Mouse (Mus musculus) brain, embryonic 14.5 days (tissue): ENCODE measurements around the gene Akip1. TPM values are rescaled to one million over a fixed set of nuclear protein-coding genes. Genes with fewer than 3 reads are reported as not detected.

Experiments used
- DNase-seq: peaks from one replicate; pipeline ENCODE4 v3.0.0-alpha.2; 2011; ENCODE audit warnings: low read depth
- CTCF ChIP-seq: fragments of 200-500 bp; IDR thresholded peaks from 2 replicates; pipeline ENCODE4 v1.5.1; 2012; ENCODE audit warnings: inconsistent platforms, mild to moderate bottlenecking, moderate library complexity, borderline replicate concordance; ENCODE audit not compliant: insufficient read depth, insufficient read length; ENCODE audit errors: extremely low read depth
- POLR2A ChIP-seq: fragments of 200-500 bp; IDR thresholded peaks from 2 replicates; pipeline ENCODE4 v1.6.1; 2012; ENCODE audit warnings: mild to moderate bottlenecking, inconsistent platforms, borderline replicate concordance; ENCODE audit not compliant: poor library complexity, insufficient read depth, insufficient read length, severe bottlenecking; ENCODE audit errors: extremely low read depth
- polyA plus RNA-seq: library from polyadenylated mRNA; depleted of rRNA; stranded (reverse); fragments of >200 nt; gene quantifications from 2 replicates; pipeline ENCODE4 v1.2.3, GENCODE M21; 2012

The Akip1 gene
- polyA plus RNA-seq, 1 experiment: 11.1 TPM

DNA sequence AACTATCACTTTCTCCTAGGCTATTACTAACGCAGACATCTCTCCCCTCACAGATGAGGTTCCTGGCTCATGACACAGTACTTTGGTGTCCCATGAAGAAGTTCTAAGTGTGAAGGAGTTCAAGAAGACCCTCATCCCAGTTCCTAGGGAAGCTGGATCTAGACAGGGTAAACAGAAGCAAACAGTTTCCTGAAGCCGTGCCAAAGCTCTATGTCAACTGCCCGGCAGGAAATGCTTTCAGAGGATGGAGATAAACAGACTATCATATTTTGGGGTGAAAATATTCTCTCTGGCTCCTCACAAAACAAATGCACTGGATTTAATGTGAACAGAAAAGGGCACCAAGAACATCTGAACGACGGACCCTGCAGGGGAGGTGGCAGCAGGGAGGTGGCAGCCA lies 12.5 kb upstream of the Akip1 start:
- TF ChIP-seq CTCF: no peak
- TF ChIP-seq POLR2A: no peak
- no peak for DNase-seq

DNA sequence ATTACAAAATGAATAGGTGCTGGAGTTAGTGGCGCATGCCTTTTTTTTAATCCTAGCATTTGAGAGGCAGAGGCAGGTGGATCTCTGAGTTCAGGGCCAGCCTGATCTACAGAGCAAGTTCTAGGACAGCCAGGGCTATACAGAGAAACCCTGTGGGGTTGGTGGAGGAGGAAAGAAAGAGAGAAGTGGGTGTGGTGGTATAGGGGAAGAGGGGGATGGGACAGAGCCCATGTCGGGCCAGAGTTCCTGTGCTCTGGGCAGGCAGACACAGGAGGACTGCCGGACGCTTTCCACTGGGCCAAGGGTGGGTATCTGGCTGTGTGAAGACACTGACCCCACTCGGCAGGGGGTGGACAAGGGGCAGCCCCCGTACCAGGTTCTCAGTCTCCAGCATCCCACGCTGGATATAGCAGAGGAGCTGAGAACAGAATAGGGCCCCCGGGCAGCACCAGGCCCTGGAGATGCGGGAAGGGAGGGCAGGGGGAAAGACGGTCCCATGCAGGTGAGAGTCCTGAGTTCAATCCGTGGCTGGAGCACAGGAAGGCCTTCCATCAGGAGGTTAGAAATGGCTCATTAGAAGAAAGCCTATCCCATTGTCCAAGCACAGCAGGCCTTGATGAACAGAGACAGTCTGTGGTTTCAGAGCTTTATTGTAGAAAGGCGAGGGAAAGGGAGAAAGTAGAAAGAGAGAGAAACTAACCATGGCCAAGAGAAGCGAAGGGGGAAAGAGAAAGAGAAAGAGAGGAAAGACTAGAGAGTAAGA lies 8.7 kb upstream of the Akip1 start:
- DNase-seq: no peak
- TF ChIP-seq CTCF (no peak), POLR2A (no peak)

DNA sequence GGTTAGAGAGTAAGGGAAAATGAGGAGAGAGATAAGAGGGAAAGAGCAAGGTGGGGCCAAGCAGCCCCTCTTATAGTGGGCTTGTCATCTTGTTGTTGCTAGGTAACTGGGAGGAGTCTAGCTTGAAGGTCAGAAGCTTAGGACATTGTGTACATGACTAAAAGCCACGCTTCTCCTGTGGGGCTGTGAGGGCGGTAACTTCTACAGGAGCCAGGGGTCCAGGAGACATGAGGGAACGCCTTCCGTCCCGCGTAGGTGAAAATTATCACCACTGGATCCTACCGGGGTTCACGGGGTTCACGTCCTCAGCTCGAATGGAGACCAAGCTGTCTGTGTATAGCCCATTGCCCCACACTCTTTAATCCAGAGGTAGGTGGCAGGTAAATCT lies 8.2 kb upstream of the Akip1 start:
- TF ChIP-seq CTCF (no peak), POLR2A (no peak)
- no peak for DNase-seq

DNA sequence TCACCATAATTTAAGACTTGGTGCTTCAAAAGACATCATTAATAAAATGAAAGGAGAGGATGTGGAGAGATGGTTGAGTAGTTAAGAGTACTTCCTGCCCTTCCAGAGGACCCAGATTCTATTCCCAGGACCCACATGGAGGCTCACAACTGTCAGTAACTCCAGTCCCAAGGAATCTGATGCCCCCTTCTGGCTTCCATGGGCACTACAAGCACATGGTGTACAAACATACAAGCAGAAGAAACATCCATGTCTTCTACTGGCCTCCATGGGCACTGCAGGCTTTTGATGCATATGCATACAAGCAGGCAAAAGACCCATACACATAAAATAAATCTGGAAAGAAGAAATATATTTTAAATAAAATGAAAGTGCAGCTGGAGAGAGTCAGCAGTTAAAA lies 3.3 kb upstream of the Akip1 start:
- DNase-seq: no peak
- TF ChIP-seq CTCF (no peak), POLR2A (no peak)

DNA sequence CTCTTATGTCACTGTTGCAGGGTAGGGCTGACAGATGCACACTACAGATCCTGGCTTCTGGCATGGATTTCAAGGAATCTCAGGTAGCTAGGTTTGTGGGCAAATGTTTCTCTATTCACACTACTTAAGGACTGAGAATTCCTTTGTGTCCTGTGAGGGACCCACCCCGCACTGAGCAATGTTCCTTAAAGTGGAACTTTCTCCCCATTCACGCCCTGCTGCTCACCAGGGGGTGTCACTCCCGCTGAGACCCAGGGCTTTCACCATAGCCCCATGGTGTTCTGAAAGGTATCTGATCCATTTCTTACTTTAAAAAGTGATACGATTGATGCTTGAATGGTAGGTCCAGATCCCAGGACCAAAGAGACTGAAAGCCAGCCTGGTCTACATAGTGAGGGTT lies 769 bp upstream of the Akip1 start:
- TF ChIP-seq POLR2A: no peak
- no peak for TF ChIP-seq CTCF
- no peak for DNase-seq

DNA sequence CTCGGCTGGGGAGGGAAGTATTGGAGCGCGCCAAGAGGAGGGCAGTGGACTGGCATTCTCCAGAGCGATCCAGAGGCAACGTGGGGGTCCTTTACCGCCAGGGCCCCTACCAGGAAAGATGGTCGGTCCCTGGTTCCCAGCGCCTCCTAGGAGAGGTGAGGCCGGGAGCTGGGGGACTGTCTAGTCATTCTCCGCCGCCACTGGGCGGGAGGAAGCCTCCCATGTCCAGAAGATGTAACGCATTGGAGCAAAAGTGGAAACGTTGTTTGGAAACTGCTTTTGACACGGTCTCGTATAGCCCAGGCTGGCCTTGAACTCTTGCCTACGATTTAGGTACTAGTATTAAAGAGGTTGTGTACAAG lies 507 bp downstream of the Akip1 start:
- TF ChIP-seq POLR2A (no peak), CTCF (no peak)
- DNase-seq: no peak

DNA sequence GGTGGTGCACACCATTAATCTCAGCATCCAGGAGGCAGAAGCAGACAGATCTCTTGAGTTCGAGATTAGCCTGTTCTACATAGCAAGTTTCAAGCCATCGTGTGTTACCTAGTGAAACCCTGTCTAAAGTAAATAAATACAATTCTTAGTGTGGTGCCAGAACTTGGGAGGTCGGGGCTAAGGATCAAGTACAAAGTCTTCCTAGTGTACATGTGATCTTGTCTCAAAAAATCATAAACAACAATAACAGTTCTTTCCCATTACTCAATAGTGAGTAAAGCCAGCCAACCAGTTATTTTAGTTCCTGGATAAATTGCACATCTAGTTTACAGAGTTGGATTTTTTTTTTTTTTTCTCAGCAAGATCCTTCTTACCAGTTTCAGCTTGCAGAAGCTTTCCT lies 971 bp downstream of the Akip1 start:
- no peak for TF ChIP-seq CTCF
- no peak for TF ChIP-seq POLR2A
- no peak for DNase-seq

DNA sequence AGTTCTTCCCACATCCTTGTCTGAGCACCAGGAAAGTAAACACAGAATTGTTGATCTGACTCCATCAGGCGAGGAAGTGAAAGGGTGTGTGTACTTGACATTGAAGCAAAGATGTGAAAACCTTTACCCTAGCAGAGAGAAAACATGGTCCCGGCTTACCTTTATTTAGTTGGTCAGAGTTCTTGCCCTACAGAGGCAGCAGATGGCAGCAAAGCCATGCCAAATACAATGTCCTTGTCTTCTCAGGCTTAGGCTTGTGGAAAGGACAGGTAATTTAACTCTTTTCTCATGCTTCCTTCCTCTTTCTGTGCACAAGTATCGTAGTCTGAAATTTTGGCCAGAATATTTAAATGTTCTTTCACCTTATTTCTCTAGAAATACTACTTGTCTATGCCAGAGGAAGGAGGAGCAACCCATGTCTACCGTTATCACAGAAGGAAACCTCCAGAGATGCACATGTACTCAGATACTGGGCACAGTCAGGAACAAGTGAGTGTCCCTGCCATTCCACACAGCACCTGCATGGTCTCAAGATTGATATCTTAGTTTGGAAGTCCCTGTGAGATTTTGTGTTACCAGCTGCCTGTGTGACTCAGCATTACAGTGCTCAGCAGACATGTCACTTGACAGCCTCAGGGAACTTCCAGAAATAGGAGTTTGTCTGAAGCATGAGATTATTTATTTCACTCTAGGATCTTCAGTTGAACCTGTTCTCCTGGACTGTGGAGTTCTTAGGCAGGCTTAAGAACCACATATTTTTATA lies 3.7 kb downstream of the Akip1 start:
- DNase-seq: peak; percentile 83
- no peak for TF ChIP-seq POLR2A
- peak; percentile 69; the same call in 1 of the 2 replicates for TF ChIP-seq CTCF

DNA sequence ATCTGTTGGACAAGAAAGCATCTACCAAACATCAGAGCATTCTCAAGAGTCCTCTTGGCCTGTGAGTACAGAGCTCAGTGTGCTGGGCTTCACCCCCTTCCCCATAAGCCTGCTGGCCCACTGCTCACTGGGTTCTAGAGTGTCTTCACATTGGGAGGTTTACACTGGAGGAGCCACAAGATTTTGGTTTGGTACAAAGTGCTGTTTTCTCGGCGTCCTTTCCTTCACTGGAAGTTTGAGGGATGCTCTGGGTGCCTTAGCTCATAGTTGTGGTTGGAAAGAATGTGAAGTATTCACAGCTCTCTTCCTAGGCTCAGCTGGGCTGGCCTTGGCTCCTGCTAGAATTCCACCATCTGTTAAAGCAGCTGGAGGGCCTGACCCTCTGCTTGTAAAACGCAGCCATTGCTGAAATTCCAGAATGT lies 5.5 kb downstream of the Akip1 start:
- peak; percentile 24 for DNase-seq
- TF ChIP-seq CTCF (no peak), POLR2A (no peak)

DNA sequence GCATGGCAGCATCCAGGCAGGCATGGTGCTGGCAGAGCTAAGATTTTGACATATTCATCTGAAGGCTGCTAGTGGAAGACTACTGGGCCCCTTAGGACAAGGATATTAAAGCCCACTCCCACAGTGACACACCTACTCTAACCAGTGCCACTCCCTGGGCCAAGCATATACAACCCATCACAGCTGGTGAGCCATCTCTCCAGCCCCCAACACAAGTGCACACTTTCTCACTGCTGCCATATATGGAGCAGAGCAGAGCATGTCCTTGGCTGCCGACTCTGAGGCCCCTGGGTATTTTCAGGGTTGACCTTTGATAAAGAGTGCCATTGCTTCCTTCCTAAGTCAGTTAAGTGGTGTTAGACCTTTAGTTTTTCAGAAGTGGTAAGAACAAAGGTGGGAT lies 6.6 kb downstream of the Akip1 start:
- DNase-seq: no peak
- no peak for TF ChIP-seq CTCF

DNA sequence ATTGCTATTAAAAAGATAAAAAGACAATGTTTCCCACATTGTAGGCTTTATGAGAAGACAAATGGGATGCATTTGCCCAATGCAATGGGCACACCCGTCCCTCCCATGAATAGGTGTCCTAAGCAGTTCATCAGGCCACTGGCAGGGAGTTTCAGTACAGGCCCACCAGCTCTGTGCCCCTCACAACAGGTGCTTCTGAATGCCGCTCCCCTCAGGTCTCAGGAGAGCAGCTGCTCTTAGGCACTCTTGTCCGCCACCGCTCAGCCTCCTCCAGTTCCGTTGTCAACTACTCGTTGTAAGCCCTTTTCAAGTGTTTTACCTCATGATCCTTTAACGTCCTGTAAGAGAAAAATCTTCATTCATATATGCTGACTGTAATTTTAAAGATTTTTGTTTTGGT lies 8.7 kb downstream of the Akip1 start:
- no peak for DNase-seq
- TF ChIP-seq CTCF (no peak), POLR2A (no peak)

DNA sequence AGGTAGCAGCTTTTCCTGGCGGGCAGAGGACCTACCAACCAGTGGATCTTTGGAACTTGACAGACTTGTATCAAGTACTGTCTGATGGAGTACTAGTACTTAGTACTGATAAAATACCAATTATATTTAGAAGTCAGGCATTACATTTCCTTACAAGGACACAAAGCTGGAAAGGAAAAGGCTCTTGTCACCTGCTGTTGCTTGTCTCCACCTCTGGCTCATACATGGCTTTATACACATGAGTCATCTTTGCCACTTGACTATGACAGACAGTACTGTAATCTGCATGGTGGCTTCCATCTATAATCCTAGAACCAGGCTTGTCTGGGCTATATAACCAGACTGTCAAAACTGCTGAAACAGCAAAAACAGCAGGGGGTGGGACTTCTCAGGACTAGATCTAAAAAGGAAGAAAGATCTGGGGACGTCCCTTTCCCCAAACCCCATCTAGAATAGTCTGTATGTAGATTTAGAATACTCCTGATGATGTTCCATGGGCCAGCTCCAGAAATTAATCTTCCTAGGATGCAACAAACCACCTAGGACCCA lies 10.0 kb downstream of the Akip1 start:
- TF ChIP-seq POLR2A (no peak), CTCF (no peak)
- no peak for DNase-seq

DNA sequence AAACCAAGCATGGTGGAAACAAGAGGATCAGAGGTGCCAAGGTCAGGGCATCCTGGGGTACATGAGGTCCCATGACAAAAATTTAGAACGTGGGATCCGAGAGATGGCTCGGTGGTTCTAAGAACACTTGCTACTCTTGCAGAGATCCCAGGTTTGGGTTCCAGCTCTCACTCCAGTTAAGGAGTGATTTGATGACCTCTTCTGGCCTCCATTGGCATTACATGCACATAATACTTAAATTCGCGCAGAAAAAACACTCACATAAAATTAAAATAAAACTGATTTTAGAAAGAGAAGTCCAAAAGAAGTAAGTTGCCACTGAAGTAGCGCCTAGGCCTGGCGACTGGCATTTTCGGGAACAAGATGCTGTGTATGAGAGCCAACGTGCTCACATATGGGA lies 15.8 kb downstream of the Akip1 start:
- DNase-seq: peak; percentile 71
- peak; percentile 38; the same call in 1 of the 2 replicates for TF ChIP-seq CTCF
- TF ChIP-seq POLR2A: no peak
